In genomic region chr2:155979328-155979991, GRCm38 (mm10) we compare ENCODE assay signal across 10 mouse cellular contexts. TPM values are rescaled to one million over a fixed set of nuclear protein-coding genes. Genes with fewer than 3 reads are reported as not detected.
A peak's percentile ranks its signal among the peaks of the same experiment; 100 is the strongest.
DNase-seq lines count a peak whose midpoint lies in the region; ATAC-seq and TF ChIP-seq lines count a peak whose summit lies in the region.
"Had no signal": no experiment of that assay in that cellular context is flagged by ENCODE, and none has a peak within 500 bp of the region (broad histone marks: within the 10 kb centered on the region; RNA-seq: fewer than 3 reads in every experiment).

No protein-coding gene starts in this region.

- 66% methylated on average over 5 of the region's 5 CpGs for WGBS in heart, embryonic 15.5 days
- 30% methylated on average over 5 of the region's 5 CpGs for WGBS in liver, embryonic 13.5 days (ENCODE audit: insufficient replicate concordance)
- 89% methylated on average over 5 of the region's 5 CpGs for WGBS in hindbrain, embryonic 11.5 days

- no peaks in the 10 kb centered on the region for H3K4me1 ChIP-seq in heart, embryonic 15.5 days (replicated peaks)
- 0 out of 2 replicates have a peak, but pooled peaks cover 10% of the 10 kb centered on the region for H3K4me1 ChIP-seq in liver, embryonic 13.5 days (replicated peaks)
- H3K4me1 ChIP-seq in hindbrain, embryonic 11.5 days (replicated peaks; ENCODE audit: control insufficient read depth, insufficient read depth, low read length) = no peaks in the 10 kb centered on the region
- H3K4me1 ChIP-seq: embryonic facial prominence, embryonic 12.5 days had no signal

- CTCF ChIA-PET in Patski (lab: Charles Lee) = interaction anchor here (0.8 to 1.5 kb wide), 4 partner anchors 13 to 22 kb away, joined by 3 to 4 read pairs (median 3); no protein-coding TSS in a partner anchor

- POLR2A ChIA-PET in Patski (lab: Charles Lee) = interaction anchor here (0.6 to 1.3 kb wide), 3 partner anchors 22 to 29 kb away, joined by 3 to 5 read pairs (median 4); partner anchors contain the start of genes 6430550D23Rik, Cep250 and Ergic3

- TF ChIP-seq CTCF in Patski (IDR thresholded peaks at IDR 0.05) = no peak

- H3K36me3 ChIP-seq in heart, embryonic 15.5 days = peaks cover 69% of the 10 kb centered on the region
- peaks cover 87% of the 10 kb centered on the region for H3K36me3 ChIP-seq in liver, embryonic 13.5 days
- H3K36me3 ChIP-seq in hindbrain, embryonic 11.5 days (ENCODE audit: control insufficient read depth, insufficient read depth, low read length) = peaks cover 18% of the 10 kb centered on the region; the same call in 1 of the 2 replicates

- in situ Hi-C loops in Patski (cut with MboI; ENCODE audit: low pct_unique_long_range_greater_than_20kb) = no loop called here

- peak overlapping the region; percentile 31 for H3K27ac ChIP-seq in heart, embryonic 15.5 days
- H3K27ac ChIP-seq in liver, embryonic 13.5 days = peak overlapping the region; percentile 66; the same call in 1 of the 2 replicates
- no peak overlapping the region for H3K27ac ChIP-seq in hindbrain, embryonic 11.5 days (ENCODE audit: low read depth, low read length)
- H3K27ac ChIP-seq: embryonic facial prominence, embryonic 12.5 days had no signal

- H3K4me2 ChIP-seq in heart, embryonic 15.5 days = no peak overlapping the region; the same call in 1 of the 2 replicates
- peak overlapping the region; percentile 38 for H3K4me2 ChIP-seq in liver, embryonic 13.5 days
- no peak overlapping the region for H3K4me2 ChIP-seq in hindbrain, embryonic 11.5 days (replicated peaks; ENCODE audit: low read depth, low read length)
- H3K4me2 ChIP-seq: embryonic facial prominence, embryonic 12.5 days had no signal

- peak; percentile 93 for ATAC-seq in Patski
- 0 out of 2 replicates have a peak, but pooled peaks have one; percentile 35 for ATAC-seq in heart, embryonic 15.5 days (replicated peaks; ENCODE audit: insufficient number of reproducible peaks, insufficient read depth, low FRiP score, low read depth)
- ATAC-seq in liver, embryonic 13.5 days (ENCODE audit: low read depth) = peak; percentile 34; the same call in 1 of the 2 replicates
- no peak for ATAC-seq in hindbrain, embryonic 11.5 days (ENCODE audit: low FRiP score)

- no peaks in the 10 kb centered on the region for H3K27me3 ChIP-seq in Patski
- no peaks in the 10 kb centered on the region for H3K27me3 ChIP-seq in heart, embryonic 15.5 days
- H3K27me3 ChIP-seq in liver, embryonic 13.5 days = no peaks in the 10 kb centered on the region
- no peaks in the 10 kb centered on the region for H3K27me3 ChIP-seq in hindbrain, embryonic 11.5 days (ENCODE audit: control insufficient read depth, insufficient read depth, low read length)
- H3K27me3 ChIP-seq: embryonic facial prominence, embryonic 12.5 days had no signal

- H3K9ac ChIP-seq in heart, embryonic 15.5 days = no peak overlapping the region
- no peak overlapping the region for H3K9ac ChIP-seq in liver, embryonic 13.5 days
- no peak overlapping the region for H3K9ac ChIP-seq in hindbrain, embryonic 11.5 days (ENCODE audit: low read depth, low read length)
- H3K9ac ChIP-seq: embryonic facial prominence, embryonic 12.5 days had no signal

- no peaks in the 10 kb centered on the region for H3K9me3 ChIP-seq in heart, embryonic 15.5 days (replicated peaks)
- H3K9me3 ChIP-seq in liver, embryonic 13.5 days (replicated peaks) = no peaks in the 10 kb centered on the region
- H3K9me3 ChIP-seq in hindbrain, embryonic 11.5 days (ENCODE audit: control insufficient read depth, low read length) = no peaks in the 10 kb centered on the region
- H3K9me3 ChIP-seq: embryonic facial prominence, embryonic 12.5 days had no signal

- peak; percentile 58 for DNase-seq in Patski (ENCODE audit: low read depth, low spot score)
- DNase-seq in liver, embryonic 13.5 days = no peak
- peak; percentile 63 to 66 for DNase-seq in spleen, adult 18-20 months
- no peak for DNase-seq in frontal cortex, postnatal 10 days (ENCODE audit: low spot score in 2 of 2)
- no peak for DNase-seq in testis, postnatal 14 days (ENCODE audit: low spot score)
- DNase-seq in cerebellum, adult 11 months = no peak
- DNase-seq in hindbrain, embryonic 11.5 days (ENCODE audit: low spot score) = no peak

- no peak overlapping the region for H3K4me3 ChIP-seq in heart, embryonic 15.5 days
- H3K4me3 ChIP-seq in liver, embryonic 13.5 days (replicated peaks) = peak overlapping the region; percentile 4; the same call in 1 of the 2 replicates
- H3K4me3 ChIP-seq in hindbrain, embryonic 11.5 days (ENCODE audit: low read depth, low read length) = no peak overlapping the region
- H3K4me3 ChIP-seq: embryonic facial prominence, embryonic 12.5 days had no signal

RNA-seq across cellular contexts. Expression of gene Cep250, which starts 23.2 kb away (rescaled TPM):
- 40.2 TPM for polyA plus RNA-seq in Patski (2021)
- polyA plus RNA-seq in heart, embryonic 15.5 days (2015; fragmentation: Nextera tagmentation; extraction: Ambion mirVana) = 7.7 and 11.0 TPM in 2 replicates
- polyA plus RNA-seq in liver, embryonic 13.5 days (2015; fragmentation: Nextera tagmentation; extraction: Ambion mirVana) = 10.7 and 13.6 TPM in 2 replicates
- polyA plus RNA-seq in hindbrain, embryonic 11.5 days (2014; fragmentation: Nextera tagmentation; extraction: Ambion mirVana) = 14.9 and 23.3 TPM in 2 replicates

RNA-seq across cellular contexts. Expression of gene 6430550D23Rik, which starts 28.3 kb away (rescaled TPM):
- 3.4 TPM for polyA plus RNA-seq in Patski (2021)
- 0.63 and 1.2 TPM in 2 replicates for polyA plus RNA-seq in heart, embryonic 15.5 days (2015; fragmentation: Nextera tagmentation; extraction: Ambion mirVana)
- polyA plus RNA-seq in liver, embryonic 13.5 days (2015; fragmentation: Nextera tagmentation; extraction: Ambion mirVana) = 1.3 and 1.9 TPM in 2 replicates
- 1.4 and 2.5 TPM in 2 replicates for polyA plus RNA-seq in hindbrain, embryonic 11.5 days (2014; fragmentation: Nextera tagmentation; extraction: Ambion mirVana)

RNA-seq across cellular contexts. Expression of gene Ergic3, which starts 28.4 kb away (rescaled TPM):
- 232 TPM for polyA plus RNA-seq in Patski (2021)
- polyA plus RNA-seq in heart, embryonic 15.5 days (2015; fragmentation: Nextera tagmentation; extraction: Ambion mirVana) = 126 and 184 TPM in 2 replicates
- polyA plus RNA-seq in liver, embryonic 13.5 days (2015; fragmentation: Nextera tagmentation; extraction: Ambion mirVana) = 90.8 and 96.9 TPM in 2 replicates
- polyA plus RNA-seq in hindbrain, embryonic 11.5 days (2014; fragmentation: Nextera tagmentation; extraction: Ambion mirVana) = 238 and 243 TPM in 2 replicates

RNA-seq across cellular contexts. Expression of gene Gdf5, which starts 34.3 kb away (rescaled TPM):
- 0.03 TPM for polyA plus RNA-seq in Patski (2021)
- 0.30 and 0.61 TPM in 2 replicates for polyA plus RNA-seq in heart, embryonic 15.5 days (2015; fragmentation: Nextera tagmentation; extraction: Ambion mirVana)
- polyA plus RNA-seq in liver, embryonic 13.5 days (2015; fragmentation: Nextera tagmentation; extraction: Ambion mirVana) = 0.12 TPM in 1 of 2 replicates, not detected in the other
- 1.3 and 1.4 TPM in 2 replicates for polyA plus RNA-seq in hindbrain, embryonic 11.5 days (2014; fragmentation: Nextera tagmentation; extraction: Ambion mirVana)

RNA-seq across cellular contexts. Expression of gene Gm15557, which starts 38.9 kb away (rescaled TPM):
- polyA plus RNA-seq in Patski (2021) = not detected
- not detected in 2 replicates for polyA plus RNA-seq in heart, embryonic 15.5 days (2015; fragmentation: Nextera tagmentation; extraction: Ambion mirVana)
- not detected in 2 replicates for polyA plus RNA-seq in liver, embryonic 13.5 days (2015; fragmentation: Nextera tagmentation; extraction: Ambion mirVana)
- not detected in 2 replicates for polyA plus RNA-seq in hindbrain, embryonic 11.5 days (2014; fragmentation: Nextera tagmentation; extraction: Ambion mirVana)
- polyA plus RNA-seq: embryonic facial prominence, embryonic 12.5 days; neural tube, embryonic 11.5 days had no signal

Comparison
In these comparisons a context has a peak if more than half of its experiments do, and no peak if none do; other contexts are left out.
1. DNase-seq: peak in Patski (single experiment) and spleen, adult 18-20 months (2 of 2); none in liver, embryonic 13.5 days (single experiment), frontal cortex, postnatal 10 days (0 of 2), testis, postnatal 14 days (single experiment), cerebellum, adult 11 months (single experiment) and hindbrain, embryonic 11.5 days (single experiment).